Mouse (Mus musculus): ENCODE data around the gene Slco3a1. TPM values are rescaled to one million over a fixed set of nuclear protein-coding genes. Genes with fewer than 3 reads are reported as not detected.

Slco3a1 gene
- polyA plus RNA-seq, 1 experiment from 2014 or later = 10.4 TPM

GRCm38 (mm10) chr7:74491683-74492355, 62.8 kb downstream of the Slco3a1 start:
- H3K4me2 ChIP-seq (replicated peaks; ENCODE audit: low read depth, low read length) = no peak overlapping the region
- H3K36me3 ChIP-seq (ENCODE audit: control insufficient read depth, insufficient read depth, low read length) = no peaks in the 10 kb centered on the region
- ATAC-seq (ENCODE audit: low FRiP score) (no peak), DNase-seq (ENCODE audit: low spot score) (no peak)
- no peaks in the 10 kb centered on the region for H3K4me1 ChIP-seq (replicated peaks; ENCODE audit: control insufficient read depth, insufficient read depth, low read length)
- H3K9me3 ChIP-seq (ENCODE audit: control insufficient read depth, low read length) = no peaks in the 10 kb centered on the region
- 84% methylated on average over 9 of the region's 9 CpGs for WGBS
- H3K27ac ChIP-seq (ENCODE audit: low read depth, low read length) = no peak overlapping the region
- H3K9ac ChIP-seq (ENCODE audit: low read depth, low read length) = no peak overlapping the region
- H3K4me3 ChIP-seq (ENCODE audit: low read depth, low read length) = no peak overlapping the region
- no peaks in the 10 kb centered on the region for H3K27me3 ChIP-seq (ENCODE audit: control insufficient read depth, insufficient read depth, low read length)

- DNase-seq (ENCODE audit: low spot score) = no peak
- Histone ChIP-seq H3K27me3 (ENCODE audit: control insufficient read depth, insufficient read depth, low read length) (no peaks in the 10 kb centered on the region), H3K4me2 (replicated peaks; ENCODE audit: low read depth, low read length) (no peak overlapping the region), H3K36me3 (ENCODE audit: control insufficient read depth, insufficient read depth, low read length) (no peaks in the 10 kb centered on the region), H3K27ac (ENCODE audit: low read depth, low read length) (no peak overlapping the region), H3K4me3 (ENCODE audit: low read depth, low read length) (no peak overlapping the region), H3K9ac (ENCODE audit: low read depth, low read length) (no peak overlapping the region), H3K4me1 (replicated peaks; ENCODE audit: control insufficient read depth, insufficient read depth, low read length) (no peaks in the 10 kb centered on the region), H3K9me3 (ENCODE audit: control insufficient read depth, low read length) (no peaks in the 10 kb centered on the region)
- no peak for ATAC-seq (ENCODE audit: low FRiP score)
- 81% methylated on average over 3 of the region's 3 CpGs for WGBS
Observed at GRCm38 (mm10) chr7:74488141-74488540, 66.4 kb downstream of the Slco3a1 start.

- no peaks in the 10 kb centered on the region for H3K4me1 ChIP-seq (replicated peaks; ENCODE audit: control insufficient read depth, insufficient read depth, low read length)
- H3K9me3 ChIP-seq (ENCODE audit: control insufficient read depth, low read length) = no peaks in the 10 kb centered on the region
- no peaks in the 10 kb centered on the region for H3K27me3 ChIP-seq (ENCODE audit: control insufficient read depth, insufficient read depth, low read length)
- H3K4me2 ChIP-seq (replicated peaks; ENCODE audit: low read depth, low read length) = no peak overlapping the region
- no peak overlapping the region for H3K4me3 ChIP-seq (ENCODE audit: low read depth, low read length)
- H3K27ac ChIP-seq (ENCODE audit: low read depth, low read length) = no peak overlapping the region
- no peaks in the 10 kb centered on the region for H3K36me3 ChIP-seq (ENCODE audit: control insufficient read depth, insufficient read depth, low read length)
- 86% methylated on average over 3 of the region's 3 CpGs for WGBS
- H3K9ac ChIP-seq (ENCODE audit: low read depth, low read length) = no peak overlapping the region
- DNase-seq (ENCODE audit: low spot score) (no peak), ATAC-seq (ENCODE audit: low FRiP score) (no peak)
Observed at GRCm38 (mm10) chr7:74487727-74488126, 66.9 kb downstream of the Slco3a1 start.

GRCm38 (mm10) chr7:74486083-74486482, 68.5 kb downstream of the Slco3a1 start:
- 95% methylated on average over 4 of the region's 4 CpGs for WGBS
- ATAC-seq (ENCODE audit: low FRiP score) = no peak
- H3K36me3 ChIP-seq (ENCODE audit: control insufficient read depth, insufficient read depth, low read length) = no peaks in the 10 kb centered on the region

GRCm38 (mm10) chr7:74485669-74486068, 68.9 kb downstream of the Slco3a1 start:
- no peak overlapping the region for H3K4me3 ChIP-seq (ENCODE audit: low read depth, low read length)
- no peak for DNase-seq (ENCODE audit: low spot score)
- no peak overlapping the region for H3K27ac ChIP-seq (ENCODE audit: low read depth, low read length)
- WGBS = 93% methylated on average over 2 of the region's 2 CpGs
- no peaks in the 10 kb centered on the region for H3K27me3 ChIP-seq (ENCODE audit: control insufficient read depth, insufficient read depth, low read length)
- H3K4me1 ChIP-seq (replicated peaks; ENCODE audit: control insufficient read depth, insufficient read depth, low read length) = no peaks in the 10 kb centered on the region
- H3K9me3 ChIP-seq (ENCODE audit: control insufficient read depth, low read length) = no peaks in the 10 kb centered on the region
- no peaks in the 10 kb centered on the region for H3K36me3 ChIP-seq (ENCODE audit: control insufficient read depth, insufficient read depth, low read length)
- H3K4me2 ChIP-seq (replicated peaks; ENCODE audit: low read depth, low read length) = no peak overlapping the region
- no peak overlapping the region for H3K9ac ChIP-seq (ENCODE audit: low read depth, low read length)
- no peak for ATAC-seq (ENCODE audit: low FRiP score)

More at GRCm38 (mm10) chr7:74486083-74486482, 68.5 kb downstream of the Slco3a1 start:
- H3K27me3 ChIP-seq (ENCODE audit: control insufficient read depth, insufficient read depth, low read length) = no peaks in the 10 kb centered on the region
- no peak overlapping the region for H3K9ac ChIP-seq (ENCODE audit: low read depth, low read length)
- no peak overlapping the region for H3K4me3 ChIP-seq (ENCODE audit: low read depth, low read length)
- no peak overlapping the region for H3K4me2 ChIP-seq (replicated peaks; ENCODE audit: low read depth, low read length)
- H3K27ac ChIP-seq (ENCODE audit: low read depth, low read length) = no peak overlapping the region
- no peaks in the 10 kb centered on the region for H3K4me1 ChIP-seq (replicated peaks; ENCODE audit: control insufficient read depth, insufficient read depth, low read length)
- no peaks in the 10 kb centered on the region for H3K9me3 ChIP-seq (ENCODE audit: control insufficient read depth, low read length)
- DNase-seq (ENCODE audit: low spot score) = no peak

DNA sequence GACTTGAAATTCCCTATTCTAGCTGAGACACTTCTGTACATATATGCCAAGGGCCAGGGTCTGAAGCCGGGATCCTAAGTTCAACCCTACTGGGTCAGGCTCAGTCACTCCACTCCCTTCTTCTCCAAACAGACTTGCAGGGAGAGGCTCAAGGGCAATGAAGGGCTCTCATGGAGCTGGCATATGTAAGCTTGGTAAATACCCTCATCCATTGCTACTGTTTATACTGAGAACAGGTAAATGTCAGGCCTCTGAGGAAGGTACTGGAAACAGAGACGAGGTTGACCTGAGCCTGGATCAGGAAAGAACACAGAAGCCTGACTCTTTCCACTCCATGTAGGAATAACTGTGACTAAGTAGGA, 70.6 kb downstream of the Slco3a1 start:
- no peak for DNase-seq (ENCODE audit: low spot score)
- 87% methylated on average over 2 of the region's 2 CpGs for WGBS
- no peak overlapping the region for H3K27ac ChIP-seq (ENCODE audit: low read depth, low read length)
- H3K9ac ChIP-seq (ENCODE audit: low read depth, low read length) = no peak overlapping the region
- no peak overlapping the region for H3K4me3 ChIP-seq (ENCODE audit: low read depth, low read length)
- H3K9me3 ChIP-seq (ENCODE audit: control insufficient read depth, low read length) = no peaks in the 10 kb centered on the region
- ATAC-seq (ENCODE audit: low FRiP score) = no peak
- no peaks in the 10 kb centered on the region for H3K36me3 ChIP-seq (ENCODE audit: control insufficient read depth, insufficient read depth, low read length)
- H3K4me1 ChIP-seq (replicated peaks; ENCODE audit: control insufficient read depth, insufficient read depth, low read length) = no peaks in the 10 kb centered on the region; the same call in 1 of the 2 replicates
- no peaks in the 10 kb centered on the region for H3K27me3 ChIP-seq (ENCODE audit: control insufficient read depth, insufficient read depth, low read length)
- H3K4me2 ChIP-seq (replicated peaks; ENCODE audit: low read depth, low read length) = no peak overlapping the region

DNA sequence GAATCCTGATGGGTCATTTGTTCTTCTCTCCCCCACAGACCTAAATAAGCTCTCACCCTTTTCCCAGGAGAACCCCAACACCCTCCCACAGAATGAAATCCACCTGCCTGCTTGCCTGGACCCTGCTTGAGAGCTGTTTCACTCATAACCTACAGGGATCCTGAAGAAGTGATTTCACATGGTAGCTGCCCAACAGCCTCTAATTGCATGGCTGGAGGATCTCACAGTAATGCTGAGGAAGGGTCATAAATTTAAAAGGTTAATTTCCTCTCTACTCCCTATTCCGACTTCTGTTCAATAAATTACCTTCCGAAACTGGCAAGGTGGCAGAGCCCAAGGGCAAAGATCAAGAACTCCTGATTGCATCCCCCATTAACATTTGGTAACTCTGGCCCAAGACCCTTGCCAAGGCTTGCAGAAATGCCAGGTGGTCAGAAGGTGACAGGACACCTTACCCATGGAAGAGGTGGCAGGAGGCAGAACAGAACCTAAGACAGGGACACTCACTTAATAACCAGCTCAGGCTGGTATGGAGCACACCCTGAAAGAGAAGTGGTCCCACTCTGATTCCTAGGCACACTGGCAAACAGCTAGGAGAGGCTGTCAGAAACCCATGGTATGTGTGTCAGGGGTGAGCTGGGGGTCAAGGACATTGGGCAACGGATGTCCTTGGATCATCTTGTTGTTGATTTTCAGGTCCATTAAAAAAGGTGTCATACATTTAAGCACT, 71.1 kb downstream of the Slco3a1 start:
- Histone ChIP-seq H3K9ac (ENCODE audit: low read depth, low read length) (no peak overlapping the region), H3K9me3 (ENCODE audit: control insufficient read depth, low read length) (no peaks in the 10 kb centered on the region), H3K4me1 (replicated peaks; ENCODE audit: control insufficient read depth, insufficient read depth, low read length) (no peaks in the 10 kb centered on the region; the same call in 1 of the 2 replicates), H3K27ac (ENCODE audit: low read depth, low read length) (no peak overlapping the region), H3K27me3 (ENCODE audit: control insufficient read depth, insufficient read depth, low read length) (no peaks in the 10 kb centered on the region), H3K4me3 (ENCODE audit: low read depth, low read length) (no peak overlapping the region), H3K4me2 (replicated peaks; ENCODE audit: low read depth, low read length) (no peak overlapping the region), H3K36me3 (ENCODE audit: control insufficient read depth, insufficient read depth, low read length) (no peaks in the 10 kb centered on the region)
- DNase-seq (ENCODE audit: low spot score) (no peak), ATAC-seq (ENCODE audit: low FRiP score) (no peak)
- WGBS = 90% methylated on average over 3 of the region's 3 CpGs

- Histone ChIP-seq H3K4me2 (replicated peaks; ENCODE audit: low read depth, low read length) (no peak overlapping the region), H3K9ac (ENCODE audit: low read depth, low read length) (no peak overlapping the region), H3K4me1 (replicated peaks; ENCODE audit: control insufficient read depth, insufficient read depth, low read length) (no peaks in the 10 kb centered on the region; the same call in 1 of the 2 replicates), H3K27me3 (ENCODE audit: control insufficient read depth, insufficient read depth, low read length) (no peaks in the 10 kb centered on the region), H3K36me3 (ENCODE audit: control insufficient read depth, insufficient read depth, low read length) (no peaks in the 10 kb centered on the region), H3K9me3 (ENCODE audit: control insufficient read depth, low read length) (no peaks in the 10 kb centered on the region), H3K27ac (ENCODE audit: low read depth, low read length) (no peak overlapping the region), H3K4me3 (ENCODE audit: low read depth, low read length) (no peak overlapping the region)
- no peak for ATAC-seq (ENCODE audit: low FRiP score)
- WGBS = 77% methylated on average over 7 of the region's 7 CpGs
- DNase-seq (ENCODE audit: low spot score) = no peak
Observed at GRCm38 (mm10) chr7:74471740-74472139, 82.8 kb downstream of the Slco3a1 start.

DNA sequence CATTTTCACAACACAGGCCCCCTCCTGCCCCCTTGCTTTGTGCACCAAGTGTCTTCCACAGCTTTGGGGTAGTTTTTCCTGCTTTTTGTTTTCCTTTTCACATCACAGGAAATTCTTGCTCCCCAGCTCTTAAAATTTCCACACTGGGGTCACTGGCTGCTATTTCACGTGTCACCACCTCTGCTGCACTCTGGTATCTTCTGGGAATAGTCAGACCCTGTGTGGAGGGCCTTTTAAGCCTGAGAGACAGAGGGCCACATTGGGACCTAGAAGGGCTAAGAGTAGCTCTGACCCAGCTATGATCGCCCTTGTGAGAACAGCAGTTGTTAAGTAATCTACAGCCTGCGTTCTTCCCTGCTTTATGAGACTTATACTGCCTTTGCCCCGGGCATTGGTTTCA, 87.7 kb downstream of the Slco3a1 start:
- no peak overlapping the region for H3K4me2 ChIP-seq (replicated peaks; ENCODE audit: low read depth, low read length)
- H3K9ac ChIP-seq (ENCODE audit: low read depth, low read length) = no peak overlapping the region
- ATAC-seq (ENCODE audit: low FRiP score) (no peak), DNase-seq (ENCODE audit: low spot score) (no peak)
- H3K36me3 ChIP-seq (ENCODE audit: control insufficient read depth, insufficient read depth, low read length) = no peaks in the 10 kb centered on the region
- H3K27me3 ChIP-seq (ENCODE audit: control insufficient read depth, insufficient read depth, low read length) = no peaks in the 10 kb centered on the region
- no peak overlapping the region for H3K27ac ChIP-seq (ENCODE audit: low read depth, low read length)
- 76% methylated on average over 4 of the region's 4 CpGs for whole genome bisulfite sequencing
- H3K4me1 ChIP-seq (replicated peaks; ENCODE audit: control insufficient read depth, insufficient read depth, low read length) = no peaks in the 10 kb centered on the region; the same call in 1 of the 2 replicates
- no peak overlapping the region for H3K4me3 ChIP-seq (ENCODE audit: low read depth, low read length)
- H3K9me3 ChIP-seq (ENCODE audit: control insufficient read depth, low read length) = no peaks in the 10 kb centered on the region

Measured in hindbrain, embryonic 11.5 days (tissue).